Mouse (Mus musculus) MEL (cell line): Measurements from ENCODE around the gene Nrtn. TPM values are rescaled to one million over a fixed set of nuclear protein-coding genes. Genes with fewer than 3 reads are reported as not detected.

Source experiments
- DNase-seq: peaks from one replicate; pipeline ENCODE4 v3.0.0; 2011; ENCODE audit warnings: low read depth, low spot score
- H3K27ac ChIP-seq: 2 replicates; pipeline ENCODE4 v1.5.1; 2012; ENCODE audit warnings: low read depth, mild to moderate bottlenecking, control low read depth, low read length, moderate library complexity; ENCODE audit not compliant: control insufficient read depth
- H3K27me3 ChIP-seq, 2 experiments: fragments of 150-350 bp in 1 of 2; sonication (generic) in 1 of 2; 2 replicates each; pipeline ENCODE4 v1.6.1; 2012; ENCODE audit warnings: low read length in 2 of 2, mild to moderate bottlenecking in 2 of 2, improper control_type of control experiment in 1 of 2, moderate library complexity in 1 of 2; ENCODE audit not compliant: insufficient read depth in 2 of 2, control insufficient read depth in 1 of 2
- H3K36me3 ChIP-seq, 2 experiments: 2 replicates each; pipeline ENCODE4 v1.6.1; 2012 to 2014; ENCODE audit warnings: low read length in 2 of 2, improper control_type of control experiment in 1 of 2, inconsistent platforms in 1 of 2, mild to moderate bottlenecking in 1 of 2; ENCODE audit not compliant: insufficient read depth in 2 of 2, control insufficient read depth in 1 of 2
- H3K4me1 ChIP-seq, 2 experiments: fragments of 150-350 bp in 1 of 2; sonication (generic) in 1 of 2; 2 replicates each; pipeline ENCODE4 v1.6.1; 2012; ENCODE audit warnings: low read length in 2 of 2, improper control_type of control experiment in 1 of 2, mild to moderate bottlenecking in 1 of 2; ENCODE audit not compliant: insufficient read depth in 2 of 2, control insufficient read depth in 1 of 2
- H3K4me3 ChIP-seq, 2 experiments: fragments of 150-350 bp in 1 of 2; sonication (generic) in 1 of 2; 2 replicates each; pipeline ENCODE4 v1.5.1; 2012; ENCODE audit warnings: low read depth in 2 of 2, low read length in 2 of 2, mild to moderate bottlenecking in 2 of 2, moderate library complexity in 2 of 2, control low read depth in 1 of 2, improper control_type of control experiment in 1 of 2; ENCODE audit not compliant: control insufficient read depth in 1 of 2, insufficient read depth in 1 of 2
- H3K79me2 ChIP-seq: 2 replicates; pipeline ENCODE4 v1.6.1; 2012; ENCODE audit warnings: mild to moderate bottlenecking, low read length, moderate library complexity; ENCODE audit not compliant: control insufficient read depth, poor library complexity, insufficient read depth
- H3K9ac ChIP-seq: 2 replicates; pipeline ENCODE4 v1.6.1; 2012; ENCODE audit warnings: low read depth, mild to moderate bottlenecking, control low read depth, low read length, moderate library complexity; ENCODE audit not compliant: control insufficient read depth, poor library complexity, severe bottlenecking
- H3K9me3 ChIP-seq: fragments of 150-350 bp; sonication (generic); replicated peaks from 2 replicates; pipeline ENCODE4 v1.6.1; 2012; ENCODE audit warnings: mild to moderate bottlenecking, low read length, improper control_type of control experiment, moderate library complexity; ENCODE audit not compliant: insufficient read depth
- CHD2 ChIP-seq: IDR thresholded peaks from 2 replicates; pipeline ENCODE4 v1.6.1; 2011; ENCODE audit warnings: low read length, improper control_type of control experiment
- CTCF ChIP-seq, 3 experiments: IDR thresholded peaks in 2 of 3; conservative IDR thresholded peaks in 1 of 3; 2 replicates each; pipeline ENCODE4 v1.5.1; 2011 to 2012; ENCODE audit warnings: low read length in 3 of 3, low read depth in 2 of 3, mild to moderate bottlenecking in 2 of 3, improper control_type of control experiment in 1 of 3, inconsistent platforms in 1 of 3, mixed read lengths in 1 of 3, moderate library complexity in 1 of 3; ENCODE audit not compliant: control insufficient read depth in 1 of 3, insufficient read depth in 1 of 3, poor library complexity in 1 of 3, severe bottlenecking in 1 of 3
- EP300 ChIP-seq, 2 experiments: IDR thresholded peaks; 2 replicates each; pipeline ENCODE4 v1.6.1; 2011; ENCODE audit warnings: improper control_type of control experiment in 2 of 2, low read length in 2 of 2, low read depth in 1 of 2, mild to moderate bottlenecking in 1 of 2
- ETS1 ChIP-seq: IDR thresholded peaks from 2 replicates; pipeline ENCODE4 v1.6.1; 2012; ENCODE audit warnings: low read depth, mild to moderate bottlenecking, inconsistent platforms, low read length, improper control_type of control experiment, moderate library complexity
- GATA1 ChIP-seq: IDR thresholded peaks from 2 replicates; pipeline ENCODE4 v1.6.1; 2011; ENCODE audit warnings: low read depth, low read length, improper control_type of control experiment
- KAT2A ChIP-seq: conservative IDR thresholded peaks from 2 replicates; pipeline ENCODE4 v1.6.1; 2012; ENCODE audit warnings: low read depth, low read length, improper control_type of control experiment, inconsistent platforms
- MAFK ChIP-seq: IDR thresholded peaks from 2 replicates; pipeline ENCODE4 v1.6.1; 2011; ENCODE audit warnings: low read depth, mild to moderate bottlenecking, low read length, improper control_type of control experiment, borderline replicate concordance
- MAX ChIP-seq: IDR thresholded peaks from 2 replicates; pipeline ENCODE4 v1.6.1; 2011; ENCODE audit warnings: low read length, improper control_type of control experiment
- MXI1 ChIP-seq: IDR thresholded peaks from 2 replicates; pipeline ENCODE4 v1.6.1; 2011; ENCODE audit warnings: mild to moderate bottlenecking, low read depth, low read length, improper control_type of control experiment
- MYC ChIP-seq: IDR thresholded peaks from 2 replicates; pipeline ENCODE4 v1.6.1; 2011; ENCODE audit warnings: low read depth, mild to moderate bottlenecking, low read length, improper control_type of control experiment, moderate library complexity
- NRF1 ChIP-seq: IDR thresholded peaks from 2 replicates; pipeline ENCODE4 v1.6.1; 2014; ENCODE audit warnings: low read depth, mild to moderate bottlenecking, inconsistent platforms, low read length, improper control_type of control experiment, moderate library complexity; ENCODE audit not compliant: poor library complexity, insufficient read depth, severe bottlenecking
- POLR2A ChIP-seq, 2 experiments: IDR thresholded peaks; 2 replicates each; pipeline ENCODE4 v1.6.1; 2011 to 2012; ENCODE audit warnings: low read length in 2 of 2, mild to moderate bottlenecking in 2 of 2, control low read depth in 1 of 2, improper control_type of control experiment in 1 of 2, low read depth in 1 of 2, moderate library complexity in 1 of 2; ENCODE audit not compliant: control insufficient read depth in 1 of 2, insufficient read depth in 1 of 2, poor library complexity in 1 of 2
- POLR2AphosphoS5 ChIP-seq: IDR thresholded peaks from 2 replicates; pipeline ENCODE4 v1.6.1; 2012; ENCODE audit warnings: low read depth, borderline replicate concordance, mild to moderate bottlenecking, inconsistent platforms, low read length, moderate library complexity, mixed read lengths
- RAD21 ChIP-seq: IDR thresholded peaks from 2 replicates; pipeline ENCODE4 v1.6.1; 2011; ENCODE audit warnings: mild to moderate bottlenecking, low read depth, low read length, improper control_type of control experiment
- TCF12 ChIP-seq: IDR thresholded peaks from 2 replicates; pipeline ENCODE4 v1.6.1; 2014; ENCODE audit warnings: low read depth, mild to moderate bottlenecking, inconsistent platforms, low read length, improper control_type of control experiment, moderate library complexity
- USF1 ChIP-seq: IDR thresholded peaks from 2 replicates; pipeline ENCODE4 v1.6.1; 2014; ENCODE audit warnings: low read depth, mild to moderate bottlenecking, inconsistent platforms, low read length, improper control_type of control experiment, moderate library complexity
- polyA plus RNA-seq, 2 experiments: library from polyadenylated mRNA; stranded (reverse) in 1 of 2; unstranded in 1 of 2; fragments of >175 nt in 1 of 2; fragments of >200 nt in 1 of 2; gene quantifications; 2 replicates each; pipeline versions ENCODE4 v1.2.1 to v1.2.4; 2012; ENCODE audit warnings: low replicate concordance in 2 of 2, low read depth in 1 of 2; ENCODE audit not compliant: insufficient read length in 2 of 2, insufficient read depth in 1 of 2, missing spikeins in 1 of 2
- total RNA-seq: library from RNA; depleted of rRNA; stranded (reverse); fragments of 300-350 nt; gene quantifications from 2 replicates; pipeline ENCODE4 v1.2.3, GENCODE M21; 2012; rRNA removed

Gene Nrtn
- total and polyA plus RNA-seq, 3 experiments, result 10.9 to 11.8 TPM; not detected in 1

- no peak overlapping the region for H3K27ac ChIP-seq
Measured at GRCm38 (mm10) chr17:56706515-56706914, 50.8 kb downstream of the Nrtn start.

GRCm38 (mm10) chr17:56703038-56703437 is 54.3 kb downstream of the Nrtn start:
- Histone ChIP-seq H3K79me2 (no peaks in the 10 kb centered on the region), H3K36me3 (peaks cover 0 to 20% of the 10 kb centered on the region in 2 experiments; a peak in 2 of 4 replicates), H3K4me3 (no peak overlapping the region), H3K9ac (no peak overlapping the region), H3K27ac (no peak overlapping the region), H3K27me3 (no peaks in the 10 kb centered on the region), H3K9me3 (no peaks in the 10 kb centered on the region), H3K4me1 (no peaks in the 10 kb centered on the region)
- no peak for DNase-seq
- TF ChIP-seq POLR2AphosphoS5 (no peak), MXI1 (no peak), MAX (no peak), CTCF (IDR thresholded peaks at IDR 0.05 in 2 of 3, conservative IDR thresholded peaks at IDR 0.05 in 1 of 3; ENCODE audit: control insufficient read depth in 1 of 3, insufficient read depth in 1 of 3, low read depth in 2 of 3, low read length in 3 of 3, poor library complexity in 1 of 3, severe bottlenecking in 1 of 3) (no peak), ETS1 (no peak), RAD21 (no peak), CHD2 (no peak), MAFK (no peak), MYC (no peak), KAT2A (no peak)

More at GRCm38 (mm10) chr17:56706515-56706914, 50.8 kb downstream of the Nrtn start:
- no peak for DNase-seq
- Histone ChIP-seq H3K9me3 (no peaks in the 10 kb centered on the region), H3K79me2 (no peaks in the 10 kb centered on the region), H3K27me3 (no peaks in the 10 kb centered on the region), H3K36me3 (peaks cover 0 to 8% of the 10 kb centered on the region in 2 experiments; a peak in 2 of 4 replicates), H3K4me3 (no peak overlapping the region), H3K4me1 (no peaks in the 10 kb centered on the region), H3K9ac (no peak overlapping the region)
- no peak for TF ChIP-seq NRF1
- TF ChIP-seq EP300 (IDR thresholded peaks at IDR 0.05; ENCODE audit: low read depth in 1 of 2, low read length in 2 of 2), result peak in 1 of 2 experiments; percentile 17; a peak in 1 of 4 replicates
- TF ChIP-seq KAT2A, result no peak
- peak; percentile 60; the same call in 1 of the 2 replicates for TF ChIP-seq TCF12
- TF ChIP-seq USF1, result no peak
- 0 out of 4 replicates have a peak, but pooled peaks of 1 of the 2 experiments have one; percentile 23 for TF ChIP-seq POLR2A (IDR thresholded peaks at IDR 0.05; ENCODE audit: control insufficient read depth in 1 of 2, insufficient read depth in 1 of 2, low read depth in 1 of 2, low read length in 2 of 2, poor library complexity in 1 of 2)
- TF ChIP-seq GATA1, result 0 out of 2 replicates have a peak, but pooled peaks have one; percentile 16
- TF ChIP-seq ETS1, result peak; percentile 27; the same call in 1 of the 2 replicates
- TF ChIP-seq MAFK, result no peak

Other genes starting within 250 kb of the Nrtn start
- not detected in 2 replicates for gene Znrf4, start 245.1 kb downstream of the Nrtn start, total RNA-seq
- gene Znrf4, start 245.1 kb downstream of the Nrtn start, polyA plus RNA-seq, result not detected
- gene Gm20219, start 203.1 kb downstream of the Nrtn start, total RNA-seq, result 0.62 and 0.65 TPM in 2 replicates
- gene Gm20219, start 203.1 kb downstream of the Nrtn start, polyA plus RNA-seq, result 1 to 10 TPM in 1 of 2 experiments, not detected in 1; 3.1 TPM
- 61.6 and 66.5 TPM in 2 replicates for gene Safb2, start 172.9 kb downstream of the Nrtn start, total RNA-seq
- gene Safb2, start 172.9 kb downstream of the Nrtn start, polyA plus RNA-seq, result 100 to 1,000 TPM; 217 to 741 TPM
- gene Safb, start 172.7 kb downstream of the Nrtn start, total RNA-seq, result 87.3 and 103 TPM in 2 replicates
- gene Safb, start 172.7 kb downstream of the Nrtn start, polyA plus RNA-seq, result 100 to 1,000 TPM in 1 of 2 experiments, not detected in 1; 203 TPM
- 281 and 334 TPM in 2 replicates for gene 2410015M20Rik, start 147.8 kb downstream of the Nrtn start, total RNA-seq
- 100 to 1,000 TPM in 1 of 2 experiments, not detected in 1; 274 TPM for gene 2410015M20Rik, start 147.8 kb downstream of the Nrtn start, polyA plus RNA-seq
- gene Rpl36, start 144.1 kb downstream of the Nrtn start, total RNA-seq, result 3,804 and 3,914 TPM in 2 replicates
- gene Rpl36, start 144.1 kb downstream of the Nrtn start, polyA plus RNA-seq, result 1,000 to 10,000 TPM in 1 of 2 experiments, not detected in 1; 2,385 TPM
- 162 and 203 TPM in 2 replicates for gene Lonp1, start 130.6 kb downstream of the Nrtn start, total RNA-seq
- gene Lonp1, start 130.6 kb downstream of the Nrtn start, polyA plus RNA-seq, result 100 to 1,000 TPM; 197 to 296 TPM
- 0.33 and 0.46 TPM in 2 replicates for gene Catsperd, start 129.4 kb downstream of the Nrtn start, total RNA-seq
- gene Catsperd, start 129.4 kb downstream of the Nrtn start, polyA plus RNA-seq, result 1 to 10 TPM in 1 of 2 experiments, not detected in 1; 1.1 TPM
- 123 and 137 TPM in 2 replicates for gene Ranbp3, start 84.2 kb downstream of the Nrtn start, total RNA-seq
- 100 to 1,000 TPM in 1 of 2 experiments, not detected in 1; 150 TPM for gene Ranbp3, start 84.2 kb downstream of the Nrtn start, polyA plus RNA-seq
- gene Ndufa11, start 39.8 kb downstream of the Nrtn start, total RNA-seq, result 226 and 249 TPM in 2 replicates
- gene Ndufa11, start 39.8 kb downstream of the Nrtn start, polyA plus RNA-seq, result 100 to 1,000 TPM in 1 of 2 experiments, not detected in 1; 351 TPM
- 1.7 and 2.6 TPM in 2 replicates for gene Vmac, start 39.5 kb downstream of the Nrtn start, total RNA-seq
- gene Vmac, start 39.5 kb downstream of the Nrtn start, polyA plus RNA-seq, result 1 to 10 TPM in 1 of 2 experiments, not detected in 1; 8.0 TPM
- gene Dus3l, start 7.2 kb upstream of the Nrtn start, total RNA-seq, result 34.1 and 38.9 TPM in 2 replicates
- gene Dus3l, start 7.2 kb upstream of the Nrtn start, polyA plus RNA-seq, result 10 to 100 TPM in 1 of 2 experiments, not detected in 1; 70.5 TPM
- gene Prr22, start 12.7 kb upstream of the Nrtn start, total RNA-seq, result 1.0 and 1.3 TPM in 2 replicates
- gene Prr22, start 12.7 kb upstream of the Nrtn start, polyA plus RNA-seq, result 1 to 10 TPM in 1 of 2 experiments, not detected in 1; 5.5 TPM
- gene Rfx2, start 73.5 kb upstream of the Nrtn start, total RNA-seq, result 7.5 and 8.7 TPM in 2 replicates
- gene Rfx2, start 73.5 kb upstream of the Nrtn start, polyA plus RNA-seq, result 10 to 100 TPM in 1 of 2 experiments, not detected in 1; 29.2 TPM
- gene Acsbg2, start 116.9 kb upstream of the Nrtn start, total RNA-seq, result not detected in 2 replicates
- not detected for gene Acsbg2, start 116.9 kb upstream of the Nrtn start, polyA plus RNA-seq
- 0.26 and 0.27 TPM in 2 replicates for gene 1700061G19Rik, start 117.9 kb upstream of the Nrtn start, total RNA-seq
- under 1 TPM in 1 of 2 experiments, not detected in 1; 0.68 TPM for gene 1700061G19Rik, start 117.9 kb upstream of the Nrtn start, polyA plus RNA-seq
- gene Mllt1, start 177.9 kb upstream of the Nrtn start, total RNA-seq, result 21.7 and 25.0 TPM in 2 replicates
- gene Mllt1, start 177.9 kb upstream of the Nrtn start, polyA plus RNA-seq, result 10 to 100 TPM in 1 of 2 experiments, not detected in 1; 63.0 TPM
- gene Acer1, start 224.6 kb upstream of the Nrtn start, total RNA-seq, result not detected in 2 replicates
- under 1 TPM in 1 of 2 experiments, not detected in 1; 0.03 TPM for gene Acer1, start 224.6 kb upstream of the Nrtn start, polyA plus RNA-seq
- 177 TPM in 2 replicates for gene Clpp, start 232.8 kb upstream of the Nrtn start, total RNA-seq
- gene Clpp, start 232.8 kb upstream of the Nrtn start, polyA plus RNA-seq, result 100 to 1,000 TPM in 1 of 2 experiments, not detected in 1; 178 TPM
- gene Alkbh7, start 239.8 kb upstream of the Nrtn start, total RNA-seq, result 22.5 and 26.4 TPM in 2 replicates
- 10 to 100 TPM in 1 of 2 experiments, not detected in 1; 18.9 TPM for gene Alkbh7, start 239.8 kb upstream of the Nrtn start, polyA plus RNA-seq
- gene Pspn, start 242.5 kb upstream of the Nrtn start, total RNA-seq, result not detected in 2 replicates
- 1 to 10 TPM in 1 of 2 experiments, not detected in 1; 1.0 TPM for gene Pspn, start 242.5 kb upstream of the Nrtn start, polyA plus RNA-seq